Mouse (Mus musculus) adrenal gland, postnatal 10 days (tissue): ENCODE data around the gene Psg20. TPM values are rescaled to one million over a fixed set of nuclear protein-coding genes. Genes with fewer than 3 reads are reported as not detected.
"Not testable (repeated sequence)": the region's sequence is repeated elsewhere in the genome, so short reads cannot be mapped to it uniquely, and the experiment has no call there.

ENCODE experiments used
- DNase-seq: peaks from one replicate; pipeline ENCODE4 v3.0.0; 2021; ENCODE audit warnings: mixed read lengths
- long read RNA-seq, 2 experiments: library from polyadenylated mRNA; stranded (forward); transcript quantifications; one replicate each; pipeline ENCODE4 v2.0.0; 2021
- total RNA-seq, 2 experiments: library from RNA; stranded (reverse); gene quantifications; 2 replicates each; pipeline ENCODE4 v1.2.3; 2021

Psg20 gene
- total RNA-seq: not detected
- long read RNA-seq, experiment 1: 0 reads
- long read RNA-seq, experiment 2: 0 reads

DNA sequence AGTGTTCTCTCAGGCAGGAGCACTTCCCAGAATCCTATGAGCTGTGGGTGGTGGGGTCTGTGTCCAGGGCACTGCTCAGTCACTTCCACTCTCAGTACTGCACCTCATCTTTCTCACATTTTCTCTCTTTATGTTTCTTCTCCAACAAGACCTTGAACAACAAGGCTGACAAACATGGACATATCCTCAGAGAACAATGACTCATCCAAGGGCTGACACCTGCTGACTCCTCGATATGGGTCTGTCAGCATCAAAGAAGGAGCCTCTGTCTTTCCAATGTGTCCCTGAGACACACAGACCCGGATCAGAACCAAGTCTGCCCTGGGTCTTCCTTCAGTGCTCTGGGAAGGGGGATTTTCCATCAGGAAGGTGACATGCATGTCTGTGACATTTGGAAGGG is at the start of gene Psg20:
Gene Psg20 (minus strand): TSS at position 101 of the 400 bp plus-strand sequence.
- DNase-seq: no peak

DNA sequence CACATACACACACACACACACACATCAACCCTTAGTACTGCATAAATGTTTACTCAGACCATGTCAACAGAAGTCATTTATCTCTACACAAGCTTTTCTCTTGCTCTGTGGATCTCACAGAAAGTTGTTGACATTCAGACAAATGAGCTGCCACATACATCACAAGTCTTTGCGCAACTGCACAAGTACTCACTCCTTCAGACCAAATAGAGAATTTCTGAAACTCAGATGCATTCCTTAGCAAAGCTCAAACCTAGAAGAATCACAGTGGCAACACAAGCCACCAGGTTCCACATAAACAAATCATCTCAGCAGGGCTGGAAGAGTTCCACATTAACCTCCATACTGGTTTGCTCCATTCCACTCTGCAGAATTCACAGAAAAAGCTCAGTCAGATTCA is 48.5 kb upstream of the Psg20 start:
- DNase-seq: no peak

DNA sequence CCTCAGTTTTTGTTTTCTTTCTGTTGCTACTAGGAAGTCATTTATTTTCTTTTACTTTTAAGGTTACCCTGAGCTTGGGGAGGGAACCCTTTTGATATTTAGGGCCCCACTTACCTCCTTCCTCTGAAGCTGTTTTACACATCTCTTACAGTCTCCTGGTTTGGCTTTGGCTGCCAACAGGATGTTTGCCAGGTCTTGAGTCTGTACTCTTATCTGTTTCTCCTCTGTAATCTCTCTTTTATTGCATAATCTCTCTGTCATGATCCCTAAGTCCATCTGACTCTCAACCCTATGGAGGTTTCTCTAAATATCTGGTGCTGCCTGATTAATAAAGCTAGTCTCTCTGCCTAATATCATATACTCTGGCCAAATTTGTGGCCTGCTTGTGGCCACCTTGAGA is 47.1 kb upstream of the Psg20 start:
- no peak for DNase-seq

DNA sequence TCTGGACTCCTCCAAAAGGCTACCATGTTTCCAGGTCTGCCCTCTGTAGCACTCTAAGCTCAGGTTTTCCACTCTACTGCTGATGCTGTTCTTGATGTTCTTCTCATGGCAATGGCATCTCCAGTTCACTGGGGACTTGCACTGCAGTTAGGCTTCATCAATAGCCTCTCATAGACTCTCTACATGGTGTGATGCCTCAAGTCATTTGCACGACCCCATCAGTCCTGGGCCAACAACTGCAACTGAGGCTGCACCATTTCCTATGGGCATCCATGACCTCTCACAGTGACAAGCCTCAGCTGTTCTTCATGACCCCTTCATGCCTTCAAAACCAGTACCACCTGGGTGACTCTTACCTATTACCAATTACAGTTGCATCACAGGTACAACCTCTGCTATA is 42.4 kb upstream of the Psg20 start:
- DNase-seq: no peak

DNA sequence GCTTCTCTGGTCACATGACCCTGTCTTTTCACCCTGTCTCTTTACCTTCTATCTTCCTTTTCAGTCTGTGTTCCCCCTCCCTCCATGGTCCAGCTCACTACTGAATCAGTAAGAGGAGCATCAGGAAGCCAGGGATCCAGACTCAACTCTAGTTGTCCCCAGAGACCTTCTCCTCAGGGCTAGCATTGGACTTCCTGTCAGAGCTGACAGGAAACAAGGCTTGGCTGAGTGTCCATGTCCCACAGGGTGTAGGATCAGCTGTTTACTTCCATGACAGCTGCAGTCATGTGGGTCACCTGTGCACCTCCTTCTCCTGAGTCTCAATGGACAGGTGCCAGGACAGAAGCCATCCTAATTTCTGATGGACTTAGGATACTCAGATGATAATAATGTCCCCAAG is 39.9 kb upstream of the Psg20 start:
- DNase-seq: not testable (repeated sequence)

DNA sequence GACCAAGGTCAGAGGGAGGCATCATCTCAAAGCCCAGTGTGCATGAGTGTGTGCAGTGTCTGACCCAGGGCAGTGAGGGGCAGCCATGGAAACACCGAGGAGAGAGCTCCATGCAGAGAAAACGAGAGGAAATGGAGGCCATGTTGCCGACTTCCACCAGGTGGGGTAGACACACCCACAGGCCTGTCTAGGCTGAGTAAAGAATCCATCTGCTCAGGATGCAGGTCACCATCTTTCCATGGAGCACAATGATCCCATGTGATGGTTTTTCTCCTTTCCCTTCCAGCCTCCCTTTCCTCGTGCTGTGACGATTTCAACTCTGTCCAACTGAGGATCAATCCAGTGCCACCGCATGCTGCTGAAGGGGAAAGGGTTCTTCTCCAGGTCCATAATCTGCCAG is 38.0 kb upstream of the Psg20 start:
- no peak for DNase-seq

DNA sequence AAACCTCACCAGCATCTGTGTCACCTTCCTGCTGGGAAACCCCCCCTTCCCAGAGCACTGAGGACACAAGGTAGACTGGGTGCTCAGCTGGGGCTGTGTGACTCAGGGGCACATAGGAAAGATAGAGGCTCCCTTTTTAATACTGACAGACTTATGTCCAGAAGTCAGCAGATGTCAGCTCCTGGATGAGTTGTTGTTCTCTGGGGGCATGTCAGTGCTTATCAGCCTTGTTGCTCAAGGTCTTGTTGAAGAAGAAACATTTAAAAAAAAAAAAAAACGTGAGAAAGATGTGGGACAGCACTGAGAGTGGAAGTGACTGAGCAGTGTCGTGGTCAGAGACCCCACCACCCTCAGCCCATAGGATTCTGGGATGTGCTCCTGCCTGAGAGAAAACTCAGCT is 31.8 kb upstream of the Psg20 start, which contains the start of gene Psg22:
Gene Psg22 (plus strand): TSS at position 301 of the 400 bp plus-strand sequence.
- no peak for DNase-seq

DNA sequence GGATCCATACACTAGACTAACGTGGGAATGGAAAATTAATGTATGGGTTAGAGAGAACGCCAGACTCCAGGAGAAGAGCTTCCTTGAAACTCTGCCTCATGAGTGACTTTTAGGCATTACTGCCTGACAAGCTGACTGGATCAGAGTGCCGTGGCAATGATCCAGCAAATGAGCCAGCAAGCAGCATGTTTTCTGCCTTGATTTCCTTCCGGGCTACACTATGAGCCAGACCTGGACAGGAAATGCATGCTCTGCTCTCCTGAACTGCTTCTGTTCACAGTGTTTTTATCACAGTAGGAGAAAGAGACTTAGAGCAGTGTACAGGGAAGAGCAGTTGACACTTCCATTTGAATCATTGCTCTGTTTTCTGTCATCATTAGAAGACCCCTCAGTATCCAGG is 29.6 kb upstream of the Psg20 start:
- no peak for DNase-seq

DNA sequence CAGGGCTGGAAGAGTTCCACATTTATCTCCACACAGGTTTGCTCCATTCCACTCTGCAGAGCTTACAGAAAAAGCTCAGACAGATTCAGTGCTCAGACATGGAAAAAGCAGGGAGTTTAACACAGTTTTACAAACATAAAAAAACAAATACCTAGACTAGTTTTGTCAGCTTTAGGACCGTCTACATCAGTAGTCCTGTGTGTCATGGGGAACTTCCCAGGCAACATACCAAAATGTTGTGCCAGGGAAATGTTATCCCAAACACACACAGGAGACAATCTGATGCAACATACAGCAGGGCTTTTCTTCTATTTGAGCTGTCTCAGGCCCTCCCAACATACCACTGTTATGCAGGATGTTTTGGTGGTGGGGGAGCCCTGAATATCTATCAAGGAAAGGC is 24.9 kb upstream of the Psg20 start:
- DNase-seq: no peak

DNA sequence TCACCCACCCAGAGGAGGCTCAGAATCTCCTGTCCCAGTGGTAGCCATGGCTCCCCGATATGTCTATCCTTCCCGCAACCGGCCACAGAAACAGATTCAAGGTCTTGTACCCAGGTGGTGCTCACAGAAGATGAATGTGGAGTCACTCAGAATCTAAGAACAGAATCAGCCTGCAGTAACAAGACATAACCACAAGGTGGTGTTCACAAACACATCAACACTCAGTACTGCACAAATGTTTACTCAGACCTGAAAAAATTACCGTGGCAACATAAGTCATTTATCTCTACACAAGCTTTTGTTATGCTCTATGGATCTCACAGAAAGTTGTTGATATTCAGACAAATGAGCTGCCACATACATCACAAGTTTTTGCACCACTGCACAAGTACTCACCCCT is 24.3 kb upstream of the Psg20 start:
- DNase-seq: not testable (repeated sequence)

DNA sequence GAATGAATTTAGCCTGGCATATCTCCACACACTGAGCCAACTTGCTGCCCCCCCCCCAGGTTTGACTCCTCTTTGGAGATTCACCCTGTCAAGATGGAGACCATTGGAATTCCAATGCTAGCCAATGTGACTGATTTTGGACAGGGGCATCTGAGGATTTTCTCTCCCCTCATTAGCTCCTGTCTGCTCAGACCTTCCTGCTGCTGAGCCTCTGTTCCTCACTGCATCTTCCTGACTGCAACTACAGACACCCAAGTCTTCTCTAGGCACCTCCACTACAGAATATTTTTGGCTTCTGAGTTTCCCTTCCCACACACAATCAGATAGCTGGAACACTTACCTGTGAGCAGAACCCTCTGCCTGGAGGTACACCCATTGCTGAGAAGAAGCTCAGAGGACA is 399 bp downstream of the Psg20 start:
- DNase-seq: no peak

DNA sequence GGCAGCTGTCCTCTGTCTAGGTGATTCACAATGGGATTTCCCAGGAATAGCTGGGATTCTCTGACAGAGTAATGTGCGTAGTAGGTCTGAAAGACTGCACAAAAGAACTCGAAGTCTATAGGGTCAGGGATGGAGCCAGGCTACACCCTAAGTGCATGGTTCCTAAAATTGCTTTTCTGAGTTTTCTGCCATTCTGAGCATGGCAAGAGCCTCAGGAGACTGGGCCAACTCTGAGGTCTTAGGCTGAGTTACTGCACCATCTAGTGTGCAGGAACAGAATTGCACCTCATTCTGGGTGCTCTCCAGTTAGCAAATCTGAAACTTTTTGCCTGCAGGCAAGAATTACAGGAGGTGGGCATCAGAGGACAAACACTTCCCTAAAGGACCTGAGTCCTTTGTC is 6.2 kb downstream of the Psg20 start:
- DNase-seq: peak; percentile 31

DNA sequence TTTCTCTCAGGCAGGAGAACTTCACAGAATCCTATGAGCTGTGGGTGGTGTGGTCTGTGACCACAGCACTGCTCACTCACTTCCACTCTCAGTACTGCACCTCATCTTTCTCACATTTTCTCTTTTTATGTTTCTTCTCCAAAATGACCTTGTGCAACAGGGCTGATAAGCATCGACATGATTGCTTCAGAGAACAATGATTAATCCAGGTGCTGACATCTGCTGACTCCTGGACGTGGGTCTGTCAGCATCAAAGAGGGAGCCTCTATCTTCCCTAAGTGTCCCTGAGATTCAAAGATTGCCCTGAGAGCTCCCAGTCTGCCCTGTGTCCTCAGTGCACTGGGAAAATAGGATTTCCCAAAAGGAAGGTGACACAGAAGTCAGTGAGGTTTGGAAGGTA is 29.4 kb downstream of the Psg20 start, which contains the start of gene Psg21:
Gene Psg21 (minus strand): TSS at position 101 of the 400 bp plus-strand sequence.
- not testable (repeated sequence) for DNase-seq

DNA sequence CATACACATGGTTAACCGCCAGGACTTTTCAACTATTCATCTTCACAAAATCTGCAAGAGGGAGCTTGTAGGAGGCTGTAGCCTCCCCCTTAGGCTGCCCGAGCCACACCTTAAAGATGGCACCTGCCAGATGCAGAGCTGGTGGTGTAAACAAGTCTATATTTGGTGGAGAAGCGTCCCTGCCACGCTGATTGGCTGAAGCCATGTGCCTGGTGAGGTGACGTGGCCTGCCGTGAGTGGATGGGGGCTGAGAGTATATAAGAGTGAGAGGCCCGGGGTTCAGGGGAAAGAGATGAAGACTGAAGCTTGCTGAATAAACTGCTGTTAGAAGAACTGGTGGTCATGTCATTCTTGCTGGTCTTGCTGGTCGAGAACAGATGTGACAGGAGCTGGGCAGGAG is 59.1 kb downstream of the Psg20 start:
- not testable (repeated sequence) for DNase-seq

Other genes starting within 250 kb of the Psg20 start
- gene Psg26, start 202.0 kb downstream of the Psg20 start, total RNA-seq: not detected
- gene Psg25, start 153.9 kb downstream of the Psg20 start, total RNA-seq: not detected
- gene Psg27, start 118.9 kb downstream of the Psg20 start, total RNA-seq: not detected
- gene Psg23, start 69.7 kb downstream of the Psg20 start, total RNA-seq: not detected
- gene Psg21, start 29.5 kb downstream of the Psg20 start, total RNA-seq: not detected
- not detected for gene Psg22, start 31.9 kb upstream of the Psg20 start, total RNA-seq
- not detected for gene Psg19, start 112.3 kb upstream of the Psg20 start, total RNA-seq
- gene Psg17, start 135.4 kb upstream of the Psg20 start, total RNA-seq: not detected
- 1 to 10 TPM; 3.7 to 5.0 TPM for gene Mill2, start 153.8 kb upstream of the Psg20 start, total RNA-seq
- gene Pglyrp1, start 185.1 kb upstream of the Psg20 start, total RNA-seq: 1 to 10 TPM; 5.0 to 7.9 TPM
- gene Ccdc61, start 224.2 kb upstream of the Psg20 start, total RNA-seq: 10 to 100 TPM; 12.5 to 13.9 TPM
- 1 to 10 TPM; 6.1 to 7.4 TPM for gene Nova2, start 239.7 kb upstream of the Psg20 start, total RNA-seq